Mouse (Mus musculus) cerebellum, postnatal 25 days (tissue): Measurements from ENCODE around the gene Arhgap42.

Experiments used
- DNase-seq, 2 experiments: peaks; one replicate each; pipeline ENCODE4 v3.0.0; 2021; ENCODE audit warnings: mixed read lengths in 2 of 2

Arhgap42 gene

DNA sequence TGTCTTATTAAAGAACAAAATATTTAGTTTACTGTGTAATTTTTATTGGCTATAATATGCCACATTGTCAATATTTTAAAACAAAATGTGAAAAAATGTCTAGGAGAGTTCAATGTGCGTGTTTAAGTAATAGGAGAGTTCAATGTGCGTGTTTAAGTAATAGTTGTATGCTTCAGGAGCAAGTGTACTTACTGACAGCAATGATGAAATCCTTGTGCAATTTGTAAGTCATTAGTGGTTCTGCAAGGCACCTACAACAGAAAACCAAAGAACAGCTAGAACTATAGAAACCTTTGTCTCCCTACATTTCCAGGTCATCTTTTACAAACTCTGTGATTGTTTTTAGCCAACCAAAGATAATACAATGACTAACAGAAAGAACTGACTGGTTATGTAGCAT lies 223.8 kb downstream of the Arhgap42 start:
- DNase-seq, result no peak

- no peak for DNase-seq
Observed at GRCm38 (mm10) chr9:9001170-9001569, 237.7 kb downstream of the Arhgap42 start.

GRCm38 (mm10) chr9:8996494-8996893 lies 242.4 kb downstream of the Arhgap42 start:
- DNase-seq, result no peak

- DNase-seq, result no peak
Observed at GRCm38 (mm10) chr9:8982315-8982714, 256.6 kb downstream of the Arhgap42 start.

DNA sequence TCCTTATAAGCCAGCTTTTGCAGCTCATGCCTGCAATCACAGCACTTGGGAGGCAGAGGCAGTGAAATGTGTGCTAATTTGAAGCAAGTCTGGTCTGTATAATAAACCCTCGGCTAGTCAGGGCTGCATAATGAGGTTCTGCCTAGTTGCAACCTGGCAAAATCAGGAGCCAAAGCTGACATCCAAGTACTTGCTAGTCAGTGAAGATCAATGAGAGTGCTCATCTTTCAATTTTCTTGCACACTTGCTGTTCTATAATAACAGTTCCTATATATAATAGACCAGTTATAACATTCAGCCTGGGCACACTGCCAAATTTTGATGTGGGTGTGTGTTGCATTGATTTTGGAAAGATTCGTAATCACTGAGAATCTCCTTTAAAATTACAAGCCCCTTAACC lies 261.1 kb downstream of the Arhgap42 start:
- no peak for DNase-seq

- no peak for DNase-seq
Observed at GRCm38 (mm10) chr9:8971491-8971890, 267.4 kb downstream of the Arhgap42 start, which contains the start of gene Gm16485. TSS of gene Gm16485 (plus strand) at chr9:8971791.

GRCm38 (mm10) chr9:8970240-8970639 lies 268.7 kb downstream of the Arhgap42 start:
- DNase-seq, result peak; percentile 5 to 7

DNA sequence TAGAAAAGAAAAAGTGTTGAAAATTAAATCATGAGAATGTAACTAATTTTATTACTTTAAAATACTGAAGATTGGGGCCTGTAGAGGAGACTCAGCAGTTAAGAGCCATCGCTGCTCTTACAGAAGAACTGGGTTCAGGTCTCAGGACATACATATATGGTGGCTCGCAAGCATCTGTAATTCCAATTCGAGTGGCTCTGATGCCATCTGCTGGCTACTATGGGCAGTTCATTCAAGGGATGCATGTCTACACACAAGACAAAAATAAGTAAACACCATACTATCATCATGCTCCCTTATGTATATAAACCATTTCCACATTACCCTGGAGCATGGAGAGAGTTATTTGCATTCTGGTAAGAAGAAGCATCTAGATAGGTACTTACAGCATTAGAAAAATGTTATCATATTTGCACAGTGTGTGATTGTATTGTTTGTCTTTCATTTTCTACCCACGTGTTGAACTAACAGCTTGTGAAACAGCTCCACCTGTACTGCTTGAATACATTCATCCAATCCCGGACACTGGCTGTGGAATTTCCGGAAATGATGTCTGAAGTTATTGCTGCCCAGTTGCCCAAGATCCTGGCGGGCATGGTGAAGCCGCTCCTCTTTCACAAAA lies 274.3 kb downstream of the Arhgap42 start:
- peak; percentile 30 to 62 for DNase-seq

DNA sequence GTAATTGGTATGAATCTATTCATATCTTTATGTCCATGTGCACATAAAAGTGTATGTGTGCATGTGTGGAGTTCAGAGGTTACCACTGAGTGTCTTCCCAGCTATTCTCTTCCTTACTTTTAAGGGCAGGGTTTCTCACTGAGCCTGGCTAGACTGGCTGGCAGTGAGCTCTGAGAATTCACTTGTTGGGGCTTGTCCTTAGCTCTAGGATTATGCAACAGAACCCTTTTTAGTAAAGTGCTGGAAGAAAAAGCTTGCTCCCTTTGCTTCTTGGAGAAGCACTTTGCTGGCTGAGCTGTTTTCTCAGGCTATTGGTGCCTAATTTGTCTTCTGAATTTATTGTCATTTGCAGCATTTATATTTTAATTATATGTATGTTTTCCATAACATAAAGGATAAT lies 285.6 kb downstream of the Arhgap42 start:
- DNase-seq, result no peak
